Mouse (Mus musculus): Measurements from ENCODE around the gene Mrpl37.
A peak's percentile ranks its signal among the peaks of the same experiment; 100 is the strongest.

The Mrpl37 gene

GRCm38 (mm10) chr4:107084343-107084742 is 17.7 kb upstream of the Mrpl37 start:
- DNase-seq (ENCODE audit: low read depth, low spot score), result no peak
- Histone ChIP-seq H3K27me3 (ENCODE audit: control insufficient read depth, insufficient read depth, low read length, poor library complexity, severe bottlenecking) (no peaks in the 10 kb centered on the region), H3K36me3 (ENCODE audit: control insufficient read depth, insufficient read depth, low read length, poor library complexity, severe bottlenecking) (no peaks in the 10 kb centered on the region)

GRCm38 (mm10) chr4:107083126-107083525 is 16.5 kb upstream of the Mrpl37 start:
- DNase-seq (ENCODE audit: low read depth, low spot score), result no peak
- H3K36me3 ChIP-seq (ENCODE audit: control insufficient read depth, insufficient read depth, low read length, poor library complexity, severe bottlenecking), result no peaks in the 10 kb centered on the region
- no peaks in the 10 kb centered on the region for H3K27me3 ChIP-seq (ENCODE audit: control insufficient read depth, insufficient read depth, low read length, poor library complexity, severe bottlenecking)

DNA sequence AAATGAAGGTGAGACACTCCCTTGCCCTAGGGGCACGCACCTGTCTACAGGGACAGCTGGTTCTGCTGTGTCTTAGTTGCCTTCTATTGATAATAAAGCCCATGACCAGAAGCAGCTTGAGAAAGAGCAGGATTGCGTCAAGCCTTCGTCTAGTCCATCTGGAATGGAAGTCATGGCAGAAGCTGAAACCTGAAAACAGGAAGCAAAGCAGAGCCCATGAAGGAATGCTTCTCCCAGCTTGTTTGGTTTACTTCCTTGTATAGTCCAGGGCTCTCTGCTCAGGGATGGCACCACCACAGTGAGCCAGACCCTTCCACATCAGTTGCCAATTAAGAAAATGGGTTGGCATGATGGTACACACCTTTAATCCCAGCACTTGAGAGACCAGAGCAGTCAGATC is 15.5 kb upstream of the Mrpl37 start:
- no peaks in the 10 kb centered on the region for H3K27me3 ChIP-seq (ENCODE audit: control insufficient read depth, insufficient read depth, low read length, poor library complexity, severe bottlenecking)
- no peak for DNase-seq (ENCODE audit: low read depth, low spot score)
- no peaks in the 10 kb centered on the region for H3K36me3 ChIP-seq (ENCODE audit: control insufficient read depth, insufficient read depth, low read length, poor library complexity, severe bottlenecking)

DNA sequence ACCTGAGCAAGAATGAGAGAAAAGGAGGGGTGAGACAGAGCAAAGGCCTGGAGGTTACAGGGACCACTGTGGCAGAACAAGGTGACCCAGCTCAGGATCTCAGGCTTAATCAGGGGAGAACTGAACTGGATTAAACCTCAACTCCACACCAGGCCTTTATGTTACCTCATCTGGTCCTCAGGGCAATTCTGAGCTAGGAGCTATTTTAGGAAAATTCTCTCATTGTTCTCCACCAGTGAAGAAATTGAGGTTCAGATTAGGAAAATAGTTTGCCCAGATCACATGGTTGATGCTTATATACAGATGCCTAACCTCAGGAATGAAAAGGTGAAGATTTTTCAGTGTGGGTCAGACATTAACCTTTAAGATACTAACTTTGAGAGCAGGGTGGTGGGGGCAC is 13.0 kb upstream of the Mrpl37 start:
- DNase-seq (ENCODE audit: low read depth, low spot score), result no peak
- H3K36me3 ChIP-seq (ENCODE audit: control insufficient read depth, insufficient read depth, low read length, poor library complexity, severe bottlenecking), result no peaks in the 10 kb centered on the region
- H3K27me3 ChIP-seq (ENCODE audit: control insufficient read depth, insufficient read depth, low read length, poor library complexity, severe bottlenecking), result no peaks in the 10 kb centered on the region

DNA sequence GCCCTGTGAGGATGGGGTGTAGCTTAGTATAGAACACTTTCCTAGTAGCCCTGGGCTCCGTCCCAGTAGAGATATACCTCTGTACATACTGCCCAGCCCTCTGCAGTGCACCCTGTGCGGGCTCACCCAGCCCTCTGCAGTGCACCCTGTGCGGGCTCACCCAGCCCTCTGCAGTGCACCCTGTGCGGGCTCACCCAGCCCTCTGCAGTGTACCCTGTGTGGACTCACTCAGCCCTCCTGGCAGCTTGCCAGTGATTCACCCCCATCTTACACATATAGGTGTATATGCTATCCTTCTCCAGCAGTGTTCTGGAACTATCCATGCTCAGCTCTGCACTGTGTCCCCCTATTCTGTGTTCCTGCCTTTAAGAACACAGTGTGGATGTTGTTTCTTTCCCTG is 12.2 kb upstream of the Mrpl37 start:
- Histone ChIP-seq H3K27me3 (ENCODE audit: control insufficient read depth, insufficient read depth, low read length, poor library complexity, severe bottlenecking) (no peaks in the 10 kb centered on the region), H3K36me3 (ENCODE audit: control insufficient read depth, insufficient read depth, low read length, poor library complexity, severe bottlenecking) (no peaks in the 10 kb centered on the region)
- DNase-seq (ENCODE audit: low read depth, low spot score), result no peak

GRCm38 (mm10) chr4:107075456-107075855 is 8.8 kb upstream of the Mrpl37 start:
- Histone ChIP-seq H3K36me3 (ENCODE audit: control insufficient read depth, insufficient read depth, low read length, poor library complexity, severe bottlenecking) (no peaks in the 10 kb centered on the region), H3K27me3 (ENCODE audit: control insufficient read depth, insufficient read depth, low read length, poor library complexity, severe bottlenecking) (no peaks in the 10 kb centered on the region)
- no peak for DNase-seq (ENCODE audit: low read depth, low spot score)

DNA sequence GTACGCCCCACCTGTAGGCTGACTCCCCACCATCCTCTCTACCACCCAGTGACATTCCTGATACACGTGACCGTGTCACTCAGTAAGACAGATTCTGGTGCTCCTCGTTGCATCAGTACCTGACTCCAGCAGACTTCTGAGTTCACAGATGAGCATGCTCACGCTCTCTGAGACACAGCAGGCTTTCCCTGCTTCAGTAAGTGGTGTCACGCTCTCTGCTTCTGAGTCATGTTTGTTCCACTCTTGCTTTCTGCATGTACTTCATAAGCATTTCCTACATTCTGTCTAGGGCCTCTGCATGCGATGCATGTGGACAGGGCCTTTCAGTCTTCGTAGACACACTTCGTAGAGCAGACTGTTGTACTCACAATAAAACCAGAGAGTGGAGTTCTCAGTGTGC is 5.7 kb upstream of the Mrpl37 start:
- H3K36me3 ChIP-seq (ENCODE audit: control insufficient read depth, insufficient read depth, low read length, poor library complexity, severe bottlenecking), result no peaks in the 10 kb centered on the region
- H3K27me3 ChIP-seq (ENCODE audit: control insufficient read depth, insufficient read depth, low read length, poor library complexity, severe bottlenecking), result no peaks in the 10 kb centered on the region
- DNase-seq (ENCODE audit: low read depth, low spot score), result no peak

DNA sequence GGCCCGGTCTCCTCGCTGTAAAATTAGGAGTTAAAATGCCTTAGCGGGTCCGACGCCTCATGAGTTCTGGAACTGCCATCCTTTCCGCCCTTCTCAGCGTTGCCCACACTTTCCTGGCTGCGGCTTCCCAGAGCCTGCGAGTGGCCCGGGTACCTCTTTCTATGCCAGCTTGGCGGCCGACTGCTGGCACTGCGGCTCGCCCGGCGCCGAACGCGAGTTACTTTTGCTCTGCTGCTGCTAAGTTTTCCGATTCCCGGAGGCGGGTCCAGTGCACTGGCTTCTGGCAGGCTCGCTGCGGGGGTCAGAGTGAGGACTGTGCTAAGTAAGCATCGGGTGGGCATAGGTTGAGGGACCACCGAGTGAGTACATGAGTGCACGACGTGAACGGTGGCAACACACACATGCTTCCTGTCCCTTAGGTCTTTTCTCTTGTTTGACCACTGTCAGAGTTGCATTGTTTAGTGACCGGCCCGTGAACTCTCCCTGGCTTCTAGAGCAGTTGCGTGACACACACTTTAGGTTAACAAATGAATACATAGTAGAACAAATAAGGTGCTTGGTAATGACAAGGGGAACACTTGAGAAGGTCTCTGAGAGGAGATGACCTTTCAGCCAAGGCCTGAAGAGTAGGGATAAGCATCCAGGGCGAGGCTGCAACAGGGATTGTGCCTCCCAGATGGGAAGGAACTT is 628 bp upstream of the Mrpl37 start:
- no peak for DNase-seq (ENCODE audit: low read depth, low spot score)
- Histone ChIP-seq H3K36me3 (ENCODE audit: control insufficient read depth, insufficient read depth, low read length, poor library complexity, severe bottlenecking) (peaks cover 1% of the 10 kb centered on the region; the same call in 1 of the 2 replicates), H3K27me3 (ENCODE audit: control insufficient read depth, insufficient read depth, low read length, poor library complexity, severe bottlenecking) (no peaks in the 10 kb centered on the region)

DNA sequence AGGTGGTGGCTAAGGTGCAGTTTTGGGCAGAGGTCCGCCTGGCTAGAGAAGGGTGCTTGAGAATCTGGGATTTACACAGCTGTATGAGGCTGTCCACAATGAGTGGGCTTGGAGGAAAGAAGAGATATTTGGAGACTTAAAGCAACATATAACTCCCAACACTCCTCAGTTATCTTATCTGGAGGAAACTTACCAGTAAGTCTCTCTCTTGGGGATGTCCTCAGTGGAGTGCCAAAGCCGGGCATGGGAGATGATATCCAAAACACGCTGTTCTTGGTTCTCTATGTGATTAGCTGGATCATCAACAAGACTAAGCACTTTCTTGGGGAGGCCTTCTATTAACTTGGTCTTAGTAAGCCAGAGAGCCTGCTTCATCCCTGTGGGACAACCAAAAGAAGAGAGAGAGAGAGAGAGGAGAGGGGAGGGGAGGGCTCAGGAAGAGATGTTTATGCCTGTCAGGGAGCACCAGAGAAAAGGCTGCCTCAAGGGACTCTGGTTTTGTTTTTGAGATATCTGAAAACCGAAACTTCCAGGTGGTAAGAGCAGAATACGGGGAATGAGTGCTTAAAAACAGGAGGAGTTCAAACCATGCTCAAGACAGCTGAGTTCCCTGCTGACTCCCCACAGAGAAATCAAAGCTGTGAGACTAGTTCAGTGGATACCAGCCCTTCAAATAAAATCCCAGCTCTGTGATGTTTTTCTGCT is 2.1 kb downstream of the Mrpl37 start:
- DNase-seq (ENCODE audit: low read depth, low spot score), result no peak
- peaks cover 1% of the 10 kb centered on the region; the same call in 1 of the 2 replicates for H3K36me3 ChIP-seq (ENCODE audit: control insufficient read depth, insufficient read depth, low read length, poor library complexity, severe bottlenecking)
- H3K27me3 ChIP-seq (ENCODE audit: control insufficient read depth, insufficient read depth, low read length, poor library complexity, severe bottlenecking), result no peaks in the 10 kb centered on the region

- no peak for DNase-seq (ENCODE audit: low read depth, low spot score)
- Histone ChIP-seq H3K36me3 (ENCODE audit: control insufficient read depth, insufficient read depth, low read length, poor library complexity, severe bottlenecking) (peaks cover 3% of the 10 kb centered on the region), H3K27me3 (ENCODE audit: control insufficient read depth, insufficient read depth, low read length, poor library complexity, severe bottlenecking) (no peaks in the 10 kb centered on the region)
Observed at GRCm38 (mm10) chr4:107063214-107063613, 3.5 kb downstream of the Mrpl37 start.

DNA sequence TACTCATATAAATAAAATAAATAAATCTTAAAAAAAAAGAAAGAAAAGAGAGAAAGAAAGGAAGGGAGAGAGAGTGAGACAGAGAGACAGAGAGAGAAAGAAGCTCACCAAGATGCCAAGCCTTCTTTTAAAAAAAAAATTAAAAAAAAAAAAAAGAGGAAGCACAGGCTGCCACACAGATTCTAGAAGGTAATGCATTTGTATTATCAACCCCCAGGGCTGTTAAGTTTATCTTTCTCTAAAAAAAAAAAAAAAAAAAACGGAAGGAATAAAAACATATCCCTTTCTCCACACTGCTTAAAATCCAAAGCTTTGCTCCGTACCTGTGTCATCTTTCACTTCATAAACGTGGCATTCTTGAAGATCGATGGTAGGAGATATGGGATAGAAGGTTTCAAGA is 5.1 kb downstream of the Mrpl37 start:
- DNase-seq (ENCODE audit: low read depth, low spot score), result no peak
- Histone ChIP-seq H3K36me3 (ENCODE audit: control insufficient read depth, insufficient read depth, low read length, poor library complexity, severe bottlenecking) (peaks cover 3% of the 10 kb centered on the region), H3K27me3 (ENCODE audit: control insufficient read depth, insufficient read depth, low read length, poor library complexity, severe bottlenecking) (no peaks in the 10 kb centered on the region)

DNA sequence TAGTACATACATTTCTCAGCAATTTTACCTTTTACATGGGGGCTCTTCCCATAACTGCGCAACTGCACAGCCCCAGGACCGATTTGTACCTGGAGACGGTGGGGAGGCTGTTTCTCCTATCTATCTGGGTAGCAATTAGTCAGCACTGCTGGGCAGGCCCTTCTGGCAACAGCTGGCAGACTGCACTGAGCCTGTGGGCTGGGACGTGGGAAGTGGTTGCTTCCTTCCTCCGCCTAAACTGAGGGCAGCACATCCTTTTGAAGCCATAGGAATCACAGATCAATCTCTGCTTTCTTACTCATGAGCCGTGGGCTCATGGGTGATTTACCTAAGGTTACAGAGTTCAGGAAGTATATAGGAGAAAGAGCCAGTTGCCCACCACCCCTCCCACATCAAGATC is 7.9 kb downstream of the Mrpl37 start:
- Histone ChIP-seq H3K27me3 (ENCODE audit: control insufficient read depth, insufficient read depth, low read length, poor library complexity, severe bottlenecking) (no peaks in the 10 kb centered on the region), H3K36me3 (ENCODE audit: control insufficient read depth, insufficient read depth, low read length, poor library complexity, severe bottlenecking) (peaks cover 1% of the 10 kb centered on the region; the same call in 1 of the 2 replicates)
- DNase-seq (ENCODE audit: low read depth, low spot score), result no peak

DNA sequence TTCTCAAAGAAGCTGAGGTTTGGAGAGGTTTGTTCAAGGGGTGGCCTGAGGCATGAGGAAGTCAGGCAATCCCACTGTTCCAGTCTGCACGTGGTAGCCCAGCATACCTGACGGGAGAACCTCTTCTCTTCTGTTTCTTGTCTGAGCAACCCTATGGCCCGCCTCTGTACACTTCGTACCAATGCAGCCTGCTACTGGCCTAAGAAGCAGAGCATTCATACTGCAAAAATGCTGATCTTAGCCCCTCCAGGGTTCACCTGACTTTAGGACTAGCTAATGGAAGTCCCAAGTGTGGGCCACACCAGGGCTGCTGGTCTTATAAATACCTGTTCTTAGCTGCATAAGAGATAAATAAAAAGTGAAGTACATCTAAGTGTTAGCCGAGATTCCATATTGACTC is 8.3 kb downstream of the Mrpl37 start:
- peaks cover 1% of the 10 kb centered on the region; the same call in 1 of the 2 replicates for H3K36me3 ChIP-seq (ENCODE audit: control insufficient read depth, insufficient read depth, low read length, poor library complexity, severe bottlenecking)
- no peaks in the 10 kb centered on the region for H3K27me3 ChIP-seq (ENCODE audit: control insufficient read depth, insufficient read depth, low read length, poor library complexity, severe bottlenecking)
- no peak for DNase-seq (ENCODE audit: low read depth, low spot score)

- Histone ChIP-seq H3K36me3 (ENCODE audit: control insufficient read depth, insufficient read depth, low read length, poor library complexity, severe bottlenecking) (peaks cover 1% of the 10 kb centered on the region; the same call in 1 of the 2 replicates), H3K27me3 (ENCODE audit: control insufficient read depth, insufficient read depth, low read length, poor library complexity, severe bottlenecking) (no peaks in the 10 kb centered on the region)
- no peak for DNase-seq (ENCODE audit: low read depth, low spot score)
Observed at GRCm38 (mm10) chr4:107056088-107056487, 10.6 kb downstream of the Mrpl37 start.

DNA sequence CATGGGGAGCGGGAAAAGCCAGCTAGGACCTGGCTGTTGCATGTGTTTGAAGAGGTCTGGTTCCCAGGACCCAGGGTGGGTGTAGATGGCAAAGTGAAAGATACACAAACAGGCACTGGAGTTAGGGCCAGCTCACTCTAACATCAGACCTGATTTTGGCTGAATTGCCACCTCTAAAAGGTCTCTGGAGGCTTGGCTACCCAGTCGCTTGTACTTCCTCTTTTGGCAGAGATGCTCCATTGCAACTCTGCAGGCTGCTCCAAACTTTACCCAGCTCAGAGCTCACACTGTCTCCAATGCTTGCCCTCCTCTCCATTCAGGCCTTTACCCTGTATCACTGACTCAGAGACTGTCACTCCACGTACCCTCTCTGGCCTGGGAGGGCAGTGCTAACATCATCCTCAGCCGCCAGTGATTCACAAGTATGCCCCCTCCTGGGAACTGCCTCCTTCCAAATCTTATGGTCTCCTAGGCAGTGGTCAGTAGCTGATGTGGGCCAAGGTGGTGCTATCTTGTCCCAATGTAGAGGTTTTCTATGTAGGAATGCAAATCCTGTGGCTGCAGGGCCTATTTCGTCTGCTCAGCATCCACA is 13.6 kb downstream of the Mrpl37 start:
- peak; percentile 32 for DNase-seq (ENCODE audit: low read depth, low spot score)
- H3K36me3 ChIP-seq (ENCODE audit: control insufficient read depth, insufficient read depth, low read length, poor library complexity, severe bottlenecking), result no peaks in the 10 kb centered on the region
- no peaks in the 10 kb centered on the region for H3K27me3 ChIP-seq (ENCODE audit: control insufficient read depth, insufficient read depth, low read length, poor library complexity, severe bottlenecking)
